Mouse (Mus musculus): ENCODE measurements around the gene Kynu.

Gene Kynu

DNA sequence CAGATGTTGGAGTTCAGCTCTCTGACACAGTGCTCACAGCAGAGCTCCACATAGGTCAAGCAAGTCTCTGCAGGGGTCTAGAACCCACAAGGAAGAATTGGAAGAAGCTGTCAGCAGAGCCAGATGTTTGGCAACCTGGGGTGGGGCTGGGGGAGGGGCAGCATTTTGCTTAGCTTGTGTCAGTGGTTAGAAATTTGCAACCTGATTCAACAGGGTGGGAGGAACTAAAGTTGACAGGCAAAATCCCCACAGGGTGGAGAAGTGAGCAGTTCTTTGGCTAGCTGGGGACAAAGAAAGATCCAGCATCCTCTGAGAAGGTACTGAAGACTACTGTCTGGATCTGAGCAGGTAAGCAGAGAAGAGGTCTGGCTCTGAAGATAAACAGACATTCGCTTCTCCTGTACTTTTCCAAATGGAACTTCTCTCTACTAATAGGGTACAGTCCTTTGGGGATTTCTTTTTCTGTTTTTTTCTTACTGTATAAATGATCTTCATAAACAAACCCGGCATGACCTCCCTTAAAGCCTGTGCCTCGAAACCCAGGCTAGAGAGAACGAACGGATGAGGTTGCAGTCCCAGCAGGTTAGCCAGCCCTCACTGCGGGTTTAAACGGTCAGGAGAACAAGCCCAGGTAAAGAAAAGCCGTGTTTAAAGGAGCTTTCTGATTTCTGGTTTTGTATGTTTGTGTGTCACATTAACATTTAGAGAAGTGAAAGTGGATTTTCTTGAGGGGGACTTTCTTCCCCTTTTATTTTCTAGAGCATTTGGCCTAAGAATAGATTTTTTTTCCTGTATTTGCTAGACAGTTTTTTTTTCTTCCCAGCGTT lies at the start of gene Kynu:
Kynu (plus strand) TSS at position 268 of the 827 bp plus-strand sequence.
- peak; percentile 42 for DNase-seq (ENCODE audit: low read depth, low spot score)

DNA sequence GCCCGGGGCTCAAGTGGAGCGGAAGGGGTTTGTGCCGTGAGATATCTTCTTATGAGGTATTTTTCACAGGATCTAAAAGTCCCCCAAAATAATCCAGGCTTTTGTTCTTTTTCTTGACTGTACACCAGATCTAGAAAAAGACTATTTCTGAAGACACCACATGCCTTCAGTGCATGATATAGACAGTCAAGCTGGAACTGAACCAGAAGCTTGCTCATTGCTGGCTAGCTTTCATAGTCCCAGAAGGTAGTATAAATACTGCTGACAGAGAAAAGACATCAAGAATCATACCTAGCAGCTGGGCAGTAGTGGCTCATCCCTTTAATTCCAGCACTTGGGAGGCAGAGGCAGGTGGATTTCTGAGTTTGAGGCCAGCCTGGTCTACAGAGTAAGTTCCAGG lies 48.9 kb upstream of the Kynu start:
- no peak for DNase-seq (ENCODE audit: low read depth, low spot score)

DNA sequence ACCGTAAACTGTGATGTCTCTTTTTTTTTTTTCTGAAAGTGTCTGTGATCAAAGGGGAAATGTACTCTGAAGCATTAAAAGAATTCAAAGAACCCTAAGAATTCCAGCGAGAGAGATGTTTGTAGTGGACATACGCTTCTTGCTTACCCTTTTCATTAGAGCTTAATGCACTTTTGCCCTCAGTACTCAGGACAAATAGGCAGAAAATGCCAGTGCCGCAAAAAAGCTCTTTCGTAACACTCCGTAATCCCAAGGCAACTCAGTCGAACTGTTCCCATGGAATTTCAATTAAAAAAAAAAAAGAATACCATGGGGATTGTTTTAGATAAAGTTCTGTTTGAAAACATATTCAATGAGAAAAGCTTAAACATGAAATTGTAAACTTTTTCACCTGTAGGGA lies 41.3 kb upstream of the Kynu start:
- DNase-seq (ENCODE audit: low read depth, low spot score) = no peak

DNA sequence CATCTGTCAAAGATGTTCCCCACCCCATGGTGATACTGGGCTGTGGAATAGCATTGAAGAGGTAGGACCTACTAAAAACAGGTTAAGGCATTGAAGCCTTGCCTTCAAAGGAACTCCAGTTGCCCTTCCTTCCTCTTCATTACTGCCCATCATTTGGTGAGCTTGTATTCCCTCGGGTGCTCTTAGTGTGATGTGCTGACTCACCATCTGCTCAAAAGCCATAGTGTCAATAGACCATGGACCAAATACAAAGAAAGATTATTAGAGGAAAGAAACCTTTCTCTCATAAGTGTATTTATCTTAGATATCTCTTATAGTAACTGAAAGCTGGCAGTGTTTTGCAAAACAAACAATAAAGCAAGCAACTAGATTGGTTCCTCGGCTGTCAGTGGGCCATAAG lies 20.7 kb upstream of the Kynu start:
- no peak for DNase-seq (ENCODE audit: low read depth, low spot score)

DNA sequence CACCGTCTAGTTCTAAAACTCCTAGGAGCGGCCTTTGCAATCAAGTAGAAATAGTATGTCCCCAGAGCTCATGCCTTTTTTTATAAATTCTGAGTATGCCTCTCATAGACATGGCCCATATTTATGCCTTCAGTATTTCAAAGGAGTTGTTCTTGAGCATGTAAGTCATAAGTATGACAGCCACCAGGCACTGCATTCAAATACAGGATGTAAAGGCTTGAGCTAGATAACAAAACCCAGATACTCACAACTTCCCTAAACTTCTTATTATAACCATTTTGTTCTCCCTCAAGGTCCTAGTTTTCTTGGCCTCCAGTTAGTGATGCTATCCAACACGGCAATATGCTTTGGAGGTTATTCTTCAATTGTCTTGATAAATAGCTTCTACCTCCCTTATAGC lies 12.5 kb upstream of the Kynu start:
- no peak for DNase-seq (ENCODE audit: low read depth, low spot score)

GRCm38 (mm10) chr2:43545665-43546064 lies 9.5 kb upstream of the Kynu start:
- DNase-seq (ENCODE audit: low read depth, low spot score) = no peak

DNA sequence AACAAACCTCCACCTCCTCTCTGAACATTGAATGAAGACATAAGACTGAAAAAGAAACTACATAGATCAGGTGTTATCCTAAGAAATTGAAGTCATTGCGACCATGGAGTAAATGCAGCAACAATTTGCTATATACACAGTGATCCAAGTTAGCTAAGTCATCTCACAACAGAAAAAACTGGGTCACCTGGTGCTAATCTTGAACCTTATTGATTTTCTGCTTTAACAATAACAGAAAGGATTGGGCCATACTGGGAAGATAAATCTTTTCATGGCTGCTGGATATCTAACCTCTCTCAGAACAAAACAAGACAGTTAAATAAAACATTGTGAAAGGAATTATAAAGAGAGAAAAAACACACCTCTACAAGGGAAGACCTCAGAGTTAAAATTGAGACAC lies 8.7 kb upstream of the Kynu start:
- DNase-seq (ENCODE audit: low read depth, low spot score) = no peak

- DNase-seq (ENCODE audit: low read depth, low spot score) = no peak
Measured at GRCm38 (mm10) chr2:43554216-43554615, 913 bp upstream of the Kynu start.

- no peak for DNase-seq (ENCODE audit: low read depth, low spot score)
Measured at GRCm38 (mm10) chr2:43555889-43556285, 758 bp downstream of the Kynu start.

DNA sequence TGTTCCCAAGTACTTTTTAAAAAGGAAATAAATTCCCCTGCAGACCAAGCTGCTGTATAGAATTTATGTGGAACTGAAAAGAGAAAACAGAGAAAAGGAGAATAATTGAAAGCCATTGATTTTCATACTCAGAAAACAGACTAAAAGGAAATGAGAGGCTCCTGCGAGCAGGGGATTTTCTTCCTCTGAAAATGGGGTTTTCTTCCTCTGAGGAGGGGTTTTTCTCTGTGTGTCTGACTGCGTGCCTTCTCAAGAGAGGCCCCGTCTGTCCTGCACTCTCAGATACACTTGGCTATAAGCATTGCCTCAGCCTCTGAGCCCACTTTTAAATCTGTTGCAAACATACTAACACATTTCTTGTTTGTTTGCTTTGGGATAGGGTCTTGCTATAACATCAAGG lies 1.9 kb downstream of the Kynu start:
- DNase-seq (ENCODE audit: low read depth, low spot score) = no peak

DNA sequence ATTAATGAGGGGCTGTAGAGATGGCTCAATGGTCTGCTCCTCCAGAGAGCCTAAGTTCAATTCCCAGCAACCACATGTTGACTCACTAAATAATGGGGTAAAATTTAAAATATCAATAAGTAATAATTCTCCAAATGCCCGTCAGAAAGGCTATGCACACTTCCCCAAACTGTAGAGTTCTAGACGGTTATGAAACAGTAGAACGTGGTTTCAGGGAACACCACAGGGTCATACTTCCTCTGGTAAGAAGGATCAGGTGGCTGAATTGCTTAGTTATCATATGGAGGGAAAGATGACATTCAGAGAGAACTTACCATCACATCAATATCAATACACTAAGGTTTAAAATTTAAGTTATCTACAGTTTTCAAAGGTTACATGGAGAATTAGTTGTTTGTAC lies 6.1 kb downstream of the Kynu start:
- no peak for DNase-seq (ENCODE audit: low read depth, low spot score)

DNA sequence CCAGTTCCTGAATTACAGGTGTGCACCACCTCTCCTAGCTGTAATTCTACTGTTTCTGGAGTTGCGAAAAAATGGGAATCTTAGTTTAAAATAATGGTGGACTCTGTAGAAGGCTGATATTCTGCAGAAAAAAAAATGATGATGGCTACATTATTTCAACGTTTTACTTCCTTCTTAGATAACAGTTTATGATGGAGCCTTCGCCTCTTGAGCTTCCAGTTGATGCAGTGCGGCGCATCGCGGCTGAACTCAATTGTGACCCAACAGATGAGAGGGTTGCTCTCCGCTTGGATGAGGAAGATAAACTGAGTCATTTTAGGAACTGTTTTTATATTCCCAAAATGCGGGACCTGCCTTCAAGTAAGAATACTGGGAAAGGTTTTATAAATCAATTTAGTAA lies 7.7 kb downstream of the Kynu start:
- DNase-seq (ENCODE audit: low read depth, low spot score) = no peak

- DNase-seq (ENCODE audit: low read depth, low spot score) = no peak
Measured at GRCm38 (mm10) chr2:43568406-43568805, 13.3 kb downstream of the Kynu start.

GRCm38 (mm10) chr2:43573526-43573925 lies 18.4 kb downstream of the Kynu start:
- DNase-seq (ENCODE audit: low read depth, low spot score) = no peak

DNA sequence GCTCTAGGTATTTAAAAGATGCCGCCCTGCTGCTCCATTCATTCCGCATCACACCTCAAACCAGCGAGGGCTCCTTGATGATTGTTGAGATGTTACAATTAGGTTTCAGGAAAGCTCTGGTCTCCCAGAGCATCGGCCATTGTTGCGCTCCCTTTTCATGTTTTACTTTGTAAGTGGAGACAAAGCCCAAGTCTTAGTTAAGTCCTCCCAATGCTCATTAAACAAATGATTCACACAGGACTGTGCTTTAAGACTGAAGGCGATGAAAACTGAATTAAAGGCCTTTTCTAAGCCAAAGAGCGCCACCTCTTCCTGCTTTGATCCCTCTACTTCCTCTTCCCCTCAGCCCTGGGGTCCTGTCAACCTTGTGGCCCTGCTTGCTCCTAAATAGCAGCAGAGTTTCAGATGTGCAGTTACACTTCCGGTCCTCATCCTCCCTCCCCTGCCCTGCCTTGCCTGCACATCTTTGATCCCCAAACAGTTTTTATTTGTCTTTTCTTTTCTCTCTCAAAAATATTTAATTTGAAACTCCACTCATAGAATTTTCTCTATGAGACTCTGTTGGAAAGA lies 28.2 kb downstream of the Kynu start:
- peak; percentile 7 for DNase-seq (ENCODE audit: low read depth, low spot score)

GRCm38 (mm10) chr2:43585508-43585907 lies 30.4 kb downstream of the Kynu start:
- no peak for DNase-seq (ENCODE audit: low read depth, low spot score)

DNA sequence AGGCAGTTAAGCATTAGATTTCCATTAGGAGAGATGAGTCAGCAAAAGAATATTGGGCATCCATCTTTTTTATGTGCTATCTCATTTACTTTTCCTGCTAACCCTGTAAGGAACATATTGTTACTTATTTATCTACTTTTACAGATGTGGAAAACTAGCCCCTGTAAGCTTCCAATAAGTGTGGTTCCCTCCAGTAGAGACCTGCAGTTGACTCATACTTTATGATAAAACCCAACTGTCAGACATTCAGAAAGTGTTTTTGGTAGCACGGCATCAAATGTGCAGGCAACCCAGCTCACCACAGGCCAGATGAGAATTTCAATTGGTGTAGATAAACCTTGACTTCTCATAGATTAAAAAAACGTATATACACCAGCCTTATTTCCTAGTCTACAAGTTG lies 32.7 kb downstream of the Kynu start:
- DNase-seq (ENCODE audit: low read depth, low spot score) = no peak

DNA sequence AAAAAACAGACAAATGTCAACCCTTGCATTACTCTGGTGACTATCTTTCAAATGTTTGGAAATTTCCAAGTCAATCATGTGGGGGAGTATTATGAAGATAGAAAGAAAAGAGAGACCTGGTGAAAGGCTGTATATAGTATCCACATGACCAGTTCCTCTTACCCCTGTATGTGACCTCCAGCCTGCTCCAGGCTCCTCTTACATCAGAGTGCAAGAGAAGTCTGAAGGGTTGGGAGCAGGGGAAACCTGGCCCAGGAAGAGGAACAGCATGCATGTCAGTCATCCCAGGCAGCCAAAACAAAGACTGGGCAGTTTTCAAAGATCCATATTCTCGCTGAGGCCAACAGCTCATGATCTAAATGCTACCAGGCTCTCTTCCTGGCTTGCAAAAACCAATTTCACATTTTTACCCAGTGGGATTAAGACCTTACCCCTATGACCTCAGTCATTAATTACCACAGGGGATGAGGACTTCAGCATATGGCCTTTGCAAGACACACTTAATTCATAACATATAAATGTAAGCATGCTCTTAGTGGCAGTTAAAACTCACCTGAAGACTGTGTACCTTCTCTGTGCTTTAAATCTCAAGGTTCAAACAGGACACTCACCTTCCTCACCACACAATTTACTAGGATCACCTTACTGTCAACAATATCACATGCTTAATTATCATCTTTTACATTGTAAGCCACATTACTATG lies 37.0 kb downstream of the Kynu start:
- DNase-seq (ENCODE audit: low read depth, low spot score) = no peak

- peak; percentile 74 for DNase-seq (ENCODE audit: low read depth, low spot score)
Measured at GRCm38 (mm10) chr2:43613571-43613970, 58.4 kb downstream of the Kynu start.

DNA sequence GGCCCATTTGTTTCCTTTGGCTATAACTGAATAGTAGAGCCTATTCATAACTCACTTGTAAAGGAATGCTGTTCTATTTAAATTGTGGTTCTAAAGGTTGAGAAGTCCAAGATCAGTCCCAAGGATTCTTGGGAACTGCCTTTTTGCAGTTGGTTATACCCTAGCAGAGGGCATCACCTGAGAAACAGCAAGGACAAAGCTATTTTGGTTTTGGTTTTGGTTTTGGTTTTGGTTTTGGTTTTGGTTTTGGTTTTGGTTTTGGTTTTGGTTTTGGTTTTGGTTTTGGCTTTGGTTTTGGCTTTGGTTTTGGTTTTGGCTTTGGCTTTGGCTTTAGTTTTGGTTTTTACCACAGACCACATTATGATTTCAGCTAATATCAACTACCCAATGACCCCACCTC lies 66.0 kb downstream of the Kynu start:
- DNase-seq (ENCODE audit: low read depth, low spot score) = no peak

DNA sequence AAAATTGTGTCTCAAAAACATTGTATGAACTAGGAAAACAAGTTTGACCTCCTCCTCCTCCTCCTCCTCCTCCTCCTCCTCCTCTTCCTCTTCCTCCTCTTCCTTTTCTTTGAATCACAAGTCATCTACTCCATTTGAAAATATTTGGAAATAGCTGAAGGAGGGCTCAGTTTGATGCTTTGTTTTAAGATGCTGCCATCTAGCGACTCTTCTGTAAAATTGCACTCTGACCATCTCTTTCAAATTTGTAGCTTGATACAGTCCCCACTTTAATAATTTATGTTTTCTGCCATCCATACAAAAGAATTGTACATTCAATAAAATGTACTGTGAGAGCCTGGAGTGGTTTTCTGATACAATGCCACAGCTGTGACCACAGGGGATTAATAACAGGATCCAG lies 67.7 kb downstream of the Kynu start:
- peak; percentile 17 for DNase-seq (ENCODE audit: low read depth, low spot score)

DNA sequence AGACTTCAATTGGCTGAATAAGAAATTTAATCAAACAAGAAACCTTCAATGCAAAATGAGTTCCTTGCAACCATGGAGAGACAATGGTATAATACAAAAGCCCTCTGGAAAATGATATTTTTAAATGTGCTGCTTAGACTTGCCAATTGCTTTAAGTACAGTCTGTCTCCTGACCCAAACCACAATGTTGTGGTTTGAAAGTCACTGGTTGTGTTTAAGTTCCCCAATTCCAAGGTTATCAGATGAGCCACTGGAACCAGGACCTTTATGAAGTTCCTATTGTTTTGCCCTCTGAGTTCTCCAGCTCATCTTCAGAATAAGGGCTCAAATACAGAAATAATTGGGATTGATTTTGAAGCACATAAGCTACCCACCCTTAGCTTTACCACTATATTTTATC lies 76.7 kb downstream of the Kynu start:
- DNase-seq (ENCODE audit: low read depth, low spot score) = no peak

GRCm38 (mm10) chr2:43636498-43636897 lies 81.4 kb downstream of the Kynu start:
- no peak for DNase-seq (ENCODE audit: low read depth, low spot score)
